Mouse (Mus musculus) neural tube, embryonic 13.5 days (tissue): ENCODE results near the gene Lsm3. TPM values are rescaled to one million over a fixed set of nuclear protein-coding genes. Genes with fewer than 3 reads are reported as not detected.

Experiments
- ATAC-seq: fragments of 200-750 bp; cut with Nextera tagmentation; 2 replicates; pipeline ENCODE4 v1.8.0; 2017; ENCODE audit warnings: low read depth, mild to moderate bottlenecking, moderate TSS enrichment, moderate library complexity
- H3K27ac ChIP-seq: fragments of 300-500 bp; sonication (generic); replicated peaks from 2 replicates; pipeline ENCODE4 v1.5.1; 2015; ENCODE audit warnings: moderate library complexity, mild to moderate bottlenecking, inconsistent platforms
- H3K27me3 ChIP-seq: fragments of 300-500 bp; sonication (generic); 2 replicates; pipeline ENCODE4 v1.6.1; 2015; ENCODE audit warnings: mild to moderate bottlenecking, inconsistent platforms
- H3K36me3 ChIP-seq: fragments of 300-500 bp; sonication (generic); 2 replicates; pipeline ENCODE4 v1.6.1; 2015; ENCODE audit warnings: mild to moderate bottlenecking, inconsistent platforms
- H3K4me1 ChIP-seq: fragments of 300-500 bp; sonication (generic); replicated peaks from 2 replicates; pipeline ENCODE4 v1.6.1; 2015; ENCODE audit warnings: inconsistent platforms
- H3K4me2 ChIP-seq: fragments of 300-500 bp; sonication (generic); 2 replicates; pipeline ENCODE4 v1.6.1; 2015; ENCODE audit warnings: inconsistent platforms, mild to moderate bottlenecking, moderate library complexity
- H3K4me3 ChIP-seq: fragments of 300-500 bp; sonication (generic); 2 replicates; pipeline ENCODE4 v1.5.1; 2015; ENCODE audit warnings: mild to moderate bottlenecking, inconsistent platforms
- H3K9ac ChIP-seq: fragments of 300-500 bp; sonication (generic); 2 replicates; pipeline ENCODE4 v1.6.1; 2015; ENCODE audit warnings: moderate library complexity, mild to moderate bottlenecking, inconsistent platforms
- H3K9me3 ChIP-seq: fragments of 300-500 bp; sonication (generic); 2 replicates; pipeline ENCODE4 v1.6.1; 2016; ENCODE audit warnings: inconsistent platforms
- WGBS: fragments of 180-500 bp; shearing (Covaris S2); methylation state at CpG from one replicate; pipeline ENCODE4 v1.1.7; 2015; 5-methylcytosine and 5-hydroxymethylcytosine counted together
- polyA plus RNA-seq: library from polyadenylated mRNA; unstranded; fragments of >200 nt; fragmentation: Nextera tagmentation; extraction: Ambion mirVana; gene quantifications from 2 replicates; pipeline ENCODE4 v1.2.1, GENCODE M21; 2015

Lsm3 gene
- polyA plus RNA-seq, 1 experiment from 2014 or later, result 167 TPM

- H3K4me1 ChIP-seq, result peaks cover 9% of the 10 kb centered on the region
- no peak for ATAC-seq
- H3K4me3 ChIP-seq, result no peak overlapping the region
- no peak overlapping the region for H3K9ac ChIP-seq
- H3K9me3 ChIP-seq, result no peaks in the 10 kb centered on the region
- no peak overlapping the region for H3K4me2 ChIP-seq
- no peaks in the 10 kb centered on the region for H3K36me3 ChIP-seq
- H3K27ac ChIP-seq, result no peak overlapping the region
- H3K27me3 ChIP-seq, result no peaks in the 10 kb centered on the region
- 75% methylated on average over 3 of the region's 3 CpGs for WGBS
Observed at GRCm38 (mm10) chr6:91535231-91535630, 19.5 kb downstream of the Lsm3 start.

GRCm38 (mm10) chr6:91536047-91536765 is 20.5 kb downstream of the Lsm3 start:
- Histone ChIP-seq H3K9me3 (no peaks in the 10 kb centered on the region), H3K4me2 (no peak overlapping the region), H3K9ac (no peak overlapping the region), H3K27ac (no peak overlapping the region), H3K27me3 (no peaks in the 10 kb centered on the region), H3K4me1 (peaks cover 9% of the 10 kb centered on the region), H3K4me3 (no peak overlapping the region), H3K36me3 (no peaks in the 10 kb centered on the region)
- no peak for ATAC-seq
- WGBS, result 91% methylated on average over 11 of the region's 11 CpGs

GRCm38 (mm10) chr6:91541276-91541675 is 25.5 kb downstream of the Lsm3 start:
- Histone ChIP-seq H3K27me3 (no peaks in the 10 kb centered on the region), H3K27ac (no peak overlapping the region), H3K36me3 (no peaks in the 10 kb centered on the region), H3K4me3 (no peak overlapping the region), H3K9me3 (no peaks in the 10 kb centered on the region), H3K4me1 (no peaks in the 10 kb centered on the region), H3K9ac (no peak overlapping the region), H3K4me2 (no peak overlapping the region)
- WGBS, result 70% methylated on average over 3 of the region's 3 CpGs
- no peak for ATAC-seq

- no peak for ATAC-seq
- H3K9ac ChIP-seq, result no peak overlapping the region
- H3K27me3 ChIP-seq, result no peaks in the 10 kb centered on the region
- no peak overlapping the region for H3K4me2 ChIP-seq
- no peaks in the 10 kb centered on the region for H3K4me1 ChIP-seq
- no peaks in the 10 kb centered on the region for H3K9me3 ChIP-seq
- WGBS, result 83% methylated on average over 5 of the region's 5 CpGs
- no peaks in the 10 kb centered on the region for H3K36me3 ChIP-seq
- no peak overlapping the region for H3K4me3 ChIP-seq
- no peak overlapping the region for H3K27ac ChIP-seq
Observed at GRCm38 (mm10) chr6:91543056-91543455, 27.3 kb downstream of the Lsm3 start.

GRCm38 (mm10) chr6:91546241-91546884 is 30.6 kb downstream of the Lsm3 start:
- Histone ChIP-seq H3K4me1 (no peaks in the 10 kb centered on the region), H3K27ac (no peak overlapping the region), H3K4me2 (no peak overlapping the region), H3K9ac (no peak overlapping the region), H3K9me3 (no peaks in the 10 kb centered on the region), H3K36me3 (no peaks in the 10 kb centered on the region), H3K4me3 (no peak overlapping the region), H3K27me3 (no peaks in the 10 kb centered on the region)
- no peak for ATAC-seq
- 72% methylated on average over 9 of the region's 9 CpGs for WGBS

- Histone ChIP-seq H3K27ac (no peak overlapping the region), H3K4me2 (no peak overlapping the region), H3K36me3 (no peaks in the 10 kb centered on the region), H3K9me3 (no peaks in the 10 kb centered on the region), H3K9ac (no peak overlapping the region), H3K4me3 (no peak overlapping the region), H3K27me3 (no peaks in the 10 kb centered on the region), H3K4me1 (no peaks in the 10 kb centered on the region)
- 57% methylated on average over 1 of the region's 1 CpGs for WGBS
- ATAC-seq, result no peak
Observed at GRCm38 (mm10) chr6:91547313-91547712, 31.6 kb downstream of the Lsm3 start.

- Histone ChIP-seq H3K4me1 (no peaks in the 10 kb centered on the region), H3K9me3 (no peaks in the 10 kb centered on the region), H3K27ac (no peak overlapping the region), H3K4me2 (no peak overlapping the region), H3K36me3 (no peaks in the 10 kb centered on the region), H3K27me3 (no peaks in the 10 kb centered on the region), H3K9ac (no peak overlapping the region), H3K4me3 (no peak overlapping the region)
- WGBS, result 78% methylated on average over 5 of the region's 5 CpGs
- no peak for ATAC-seq
Observed at GRCm38 (mm10) chr6:91549621-91550020, 33.9 kb downstream of the Lsm3 start.

GRCm38 (mm10) chr6:91551671-91552070 is 35.9 kb downstream of the Lsm3 start:
- WGBS, result 91% methylated on average over 3 of the region's 3 CpGs
- Histone ChIP-seq H3K9ac (no peak overlapping the region), H3K4me2 (no peak overlapping the region), H3K4me1 (no peaks in the 10 kb centered on the region), H3K27ac (no peak overlapping the region), H3K27me3 (no peaks in the 10 kb centered on the region), H3K9me3 (no peaks in the 10 kb centered on the region), H3K36me3 (no peaks in the 10 kb centered on the region), H3K4me3 (no peak overlapping the region)
- no peak for ATAC-seq

- Histone ChIP-seq H3K27ac (no peak overlapping the region), H3K4me3 (no peak overlapping the region), H3K36me3 (no peaks in the 10 kb centered on the region), H3K27me3 (no peaks in the 10 kb centered on the region), H3K4me2 (no peak overlapping the region), H3K4me1 (no peaks in the 10 kb centered on the region), H3K9ac (no peak overlapping the region), H3K9me3 (no peaks in the 10 kb centered on the region)
- WGBS, result 71% methylated on average over 3 of the region's 3 CpGs
- no peak for ATAC-seq
Observed at GRCm38 (mm10) chr6:91552693-91553092, 37.0 kb downstream of the Lsm3 start.

GRCm38 (mm10) chr6:91558565-91558964 is 42.8 kb downstream of the Lsm3 start:
- H3K4me1 ChIP-seq, result no peaks in the 10 kb centered on the region
- no peak for ATAC-seq
- 55% methylated on average over 1 of the region's 1 CpGs for WGBS

GRCm38 (mm10) chr6:91559371-91559770 is 43.6 kb downstream of the Lsm3 start:
- Histone ChIP-seq H3K9me3 (no peaks in the 10 kb centered on the region), H3K9ac (no peak overlapping the region), H3K27ac (no peak overlapping the region), H3K4me1 (no peaks in the 10 kb centered on the region), H3K4me2 (no peak overlapping the region), H3K27me3 (no peaks in the 10 kb centered on the region), H3K4me3 (no peak overlapping the region), H3K36me3 (no peaks in the 10 kb centered on the region)
- no peak for ATAC-seq
- 64% methylated on average over 4 of the region's 4 CpGs for WGBS

More at GRCm38 (mm10) chr6:91558565-91558964, 42.8 kb downstream of the Lsm3 start:
- H3K9ac ChIP-seq, result no peak overlapping the region
- no peaks in the 10 kb centered on the region for H3K27me3 ChIP-seq
- no peaks in the 10 kb centered on the region for H3K36me3 ChIP-seq
- no peak overlapping the region for H3K27ac ChIP-seq
- H3K9me3 ChIP-seq, result no peaks in the 10 kb centered on the region
- H3K4me3 ChIP-seq, result no peak overlapping the region
- no peak overlapping the region for H3K4me2 ChIP-seq

GRCm38 (mm10) chr6:91560186-91560585 is 44.5 kb downstream of the Lsm3 start:
- no peaks in the 10 kb centered on the region for H3K9me3 ChIP-seq
- 87% methylated on average over 3 of the region's 3 CpGs for WGBS
- H3K27ac ChIP-seq, result no peak overlapping the region
- no peaks in the 10 kb centered on the region for H3K27me3 ChIP-seq
- no peak overlapping the region for H3K4me2 ChIP-seq
- no peak overlapping the region for H3K4me3 ChIP-seq
- no peaks in the 10 kb centered on the region for H3K4me1 ChIP-seq
- no peak for ATAC-seq
- H3K9ac ChIP-seq, result no peak overlapping the region
- no peaks in the 10 kb centered on the region for H3K36me3 ChIP-seq

GRCm38 (mm10) chr6:91563031-91563430 is 47.3 kb downstream of the Lsm3 start:
- H3K4me1 ChIP-seq, result no peaks in the 10 kb centered on the region
- no peak for ATAC-seq
- H3K4me2 ChIP-seq, result no peak overlapping the region
- 79% methylated on average over 3 of the region's 3 CpGs for WGBS
- H3K27ac ChIP-seq, result no peak overlapping the region
- H3K36me3 ChIP-seq, result no peaks in the 10 kb centered on the region
- H3K9ac ChIP-seq, result no peak overlapping the region
- H3K9me3 ChIP-seq, result no peaks in the 10 kb centered on the region
- no peaks in the 10 kb centered on the region for H3K27me3 ChIP-seq
- no peak overlapping the region for H3K4me3 ChIP-seq
